Mouse (Mus musculus) cerebellum, adult (tissue): ENCODE data around the gene Kctd6.

Experiments
- ATAC-seq: cut with Nextera tagmentation; 2 replicates; pipeline ENCODE4 v1.9.2; 2017; ENCODE audit warnings: mild to moderate bottlenecking, moderate library complexity, mixed read lengths; ENCODE audit not compliant: insufficient number of reproducible peaks, low FRiP score, low TSS enrichment

The Kctd6 gene

DNA sequence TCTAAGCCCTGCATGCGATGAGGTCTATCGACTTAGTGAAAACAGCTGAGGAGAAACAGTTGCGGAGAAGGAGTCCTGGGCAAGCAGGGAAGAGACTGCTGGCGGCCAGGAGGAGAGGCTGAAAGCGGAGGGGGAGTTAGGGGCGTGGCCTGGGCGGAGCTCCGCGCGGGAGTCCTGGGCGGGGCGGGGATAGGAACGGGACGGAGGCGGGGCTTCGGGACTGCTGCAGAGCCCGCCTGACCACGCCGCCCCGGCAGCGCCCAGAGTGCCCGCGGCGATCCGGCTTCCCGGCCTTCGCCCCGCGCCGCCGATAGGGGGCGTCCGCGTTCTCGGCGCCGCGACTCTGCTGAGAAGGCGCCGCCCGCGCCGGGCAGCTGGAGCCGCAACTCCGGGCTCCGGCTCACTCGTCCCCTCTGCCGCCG, at the start of gene Kctd6:
Gene Kctd6 (plus strand): TSS at position 338 of the 422 bp plus-strand sequence.
- peak; percentile 83 for ATAC-seq

GRCm38 (mm10) chr14:8164463-8164862, 49.5 kb upstream of the Kctd6 start:
- ATAC-seq: no peak; the same call in 1 of the 2 replicates

DNA sequence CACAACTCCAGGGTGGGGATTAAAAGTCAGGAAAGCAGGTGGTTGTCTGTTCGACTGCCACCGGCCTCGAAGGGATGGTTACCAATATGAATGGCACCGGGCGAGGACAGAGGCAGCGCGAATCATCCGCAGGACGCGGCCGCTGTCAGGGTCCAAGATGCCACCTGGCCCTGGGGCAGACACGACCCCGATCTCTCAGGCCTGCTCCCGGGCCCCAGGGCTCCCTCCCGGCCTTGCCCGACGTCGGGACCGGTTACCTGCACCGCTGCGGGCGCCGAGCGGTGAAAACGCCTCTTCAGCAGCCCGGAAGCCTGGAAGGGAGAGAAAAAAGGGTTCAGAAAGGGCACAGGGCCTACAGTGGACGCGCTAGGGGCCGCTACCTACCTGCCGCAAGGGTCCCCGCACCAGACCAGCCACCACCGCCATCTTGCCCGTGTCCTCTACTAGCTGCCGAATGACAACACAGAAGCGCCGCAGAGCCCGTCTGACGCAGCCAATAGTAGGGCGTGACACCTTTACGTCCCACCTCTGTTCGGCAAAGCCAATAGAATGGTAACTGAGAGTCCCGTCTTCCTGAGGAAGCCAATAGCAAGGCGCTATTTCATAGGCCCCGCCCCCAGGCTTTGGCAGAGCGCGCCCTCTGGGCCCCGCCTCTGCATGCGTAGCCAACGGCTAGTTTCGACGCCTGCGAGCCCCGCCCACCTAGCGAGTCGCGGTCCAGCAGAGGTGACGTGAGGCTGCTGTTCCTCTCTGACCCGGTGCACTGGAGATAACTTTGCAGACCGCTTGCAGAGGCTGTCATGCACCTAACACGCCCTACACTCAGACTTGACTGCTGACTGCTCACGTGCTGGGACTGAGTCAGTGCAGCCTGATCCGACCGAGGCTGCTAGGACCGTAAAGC, 41.2 kb upstream of the Kctd6 start, which contains the start of gene Pdhb:
Gene Pdhb (minus strand): TSS at position 519 of the 904 bp plus-strand sequence.
- ATAC-seq: peak; percentile 99

- ATAC-seq: peak; percentile 18
Observed at GRCm38 (mm10) chr14:8173542-8174250, 40.2 kb upstream of the Kctd6 start.

- no peak for ATAC-seq
Observed at GRCm38 (mm10) chr14:8174634-8175033, 39.3 kb upstream of the Kctd6 start.

- ATAC-seq: no peak
Observed at GRCm38 (mm10) chr14:8176251-8176650, 37.7 kb upstream of the Kctd6 start.

GRCm38 (mm10) chr14:8180371-8181035, 33.4 kb upstream of the Kctd6 start:
- ATAC-seq: no peak

DNA sequence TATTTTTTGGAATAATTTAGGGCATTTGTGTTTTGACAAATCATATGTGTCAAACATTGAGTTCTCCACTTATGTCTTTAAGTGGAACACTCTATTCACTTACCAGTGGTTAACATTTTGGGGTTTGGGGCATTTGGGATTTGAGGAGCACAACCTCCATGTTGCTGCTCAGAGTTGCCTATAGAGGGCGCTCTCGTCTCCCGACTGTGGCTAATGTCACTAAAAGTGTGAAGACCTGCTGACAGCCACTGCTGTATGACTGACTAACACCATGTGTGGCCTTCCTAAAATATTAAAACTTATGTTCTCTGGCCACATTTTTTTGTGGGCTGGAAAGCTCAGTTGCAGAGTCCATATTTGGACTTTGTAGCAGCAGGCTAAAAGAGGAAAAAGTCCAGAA, 30.6 kb upstream of the Kctd6 start:
- ATAC-seq: no peak

- no peak for ATAC-seq
Observed at GRCm38 (mm10) chr14:8186278-8187045, 27.5 kb upstream of the Kctd6 start.

DNA sequence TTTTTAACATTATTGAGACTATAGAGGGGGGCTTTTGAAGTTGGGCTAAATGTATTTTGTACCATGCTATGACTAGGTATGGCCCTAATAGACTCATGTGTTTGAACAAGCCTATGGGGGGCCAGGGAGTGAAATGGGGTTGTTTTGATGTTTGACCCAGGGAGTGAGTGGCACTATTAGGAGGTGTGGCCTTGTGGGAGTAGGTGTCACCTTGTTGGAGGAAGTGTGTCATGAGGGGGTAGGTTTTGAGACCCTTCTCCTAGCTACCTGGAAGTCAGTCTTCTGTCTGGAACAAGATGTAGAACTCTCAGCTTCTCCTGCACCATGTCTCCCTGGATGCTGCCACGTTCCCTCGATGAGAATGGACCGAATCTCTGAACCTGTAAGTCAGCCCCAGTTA, 23.4 kb upstream of the Kctd6 start:
- ATAC-seq: no peak

- no peak for ATAC-seq
Observed at GRCm38 (mm10) chr14:8191331-8191965, 22.5 kb upstream of the Kctd6 start.

- no peak for ATAC-seq
Observed at GRCm38 (mm10) chr14:8192727-8193126, 21.2 kb upstream of the Kctd6 start.

GRCm38 (mm10) chr14:8200769-8201168, 13.2 kb upstream of the Kctd6 start:
- no peak for ATAC-seq

DNA sequence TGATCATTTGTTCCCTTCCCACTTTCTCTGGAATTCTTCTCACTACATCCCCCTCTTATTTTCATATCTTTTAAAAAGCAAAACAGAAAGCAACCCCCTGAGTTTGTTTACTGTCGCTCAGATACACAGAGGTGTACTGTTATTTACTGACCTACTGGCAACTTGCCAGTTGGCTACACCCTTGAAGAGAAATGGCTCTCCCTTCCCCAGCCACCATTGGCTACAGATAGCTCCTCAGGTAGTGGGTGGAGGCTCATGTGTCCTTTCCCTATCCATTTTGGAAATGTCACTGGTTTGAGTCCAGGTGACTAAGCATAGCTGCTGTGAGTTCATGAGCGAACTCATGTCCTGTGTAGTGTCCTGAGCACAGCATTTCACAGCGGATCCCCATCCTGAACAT, 12.2 kb upstream of the Kctd6 start:
- ATAC-seq: no peak

- ATAC-seq: no peak
Observed at GRCm38 (mm10) chr14:8206179-8206910, 7.6 kb upstream of the Kctd6 start.

DNA sequence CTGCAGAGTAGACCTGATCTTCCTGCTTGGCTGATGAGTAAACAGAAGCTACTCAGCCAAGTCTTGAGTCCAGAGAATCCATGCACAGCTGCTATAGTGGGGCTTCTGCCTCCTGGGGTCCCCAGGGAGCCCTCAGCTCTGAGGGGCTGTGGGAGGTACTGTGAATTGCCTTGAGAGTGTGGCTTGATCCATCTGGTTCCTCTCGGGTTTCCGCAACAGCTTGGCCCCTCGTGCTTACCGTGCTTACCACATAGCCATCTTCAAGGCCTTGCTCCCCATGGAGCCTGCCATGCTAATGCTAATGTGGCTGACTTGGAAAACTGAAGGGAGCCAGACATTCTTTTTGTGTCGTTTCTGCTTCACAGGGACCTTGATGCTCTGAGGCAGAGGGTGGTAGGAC, 6.8 kb upstream of the Kctd6 start:
- no peak for ATAC-seq

- no peak for ATAC-seq
Observed at GRCm38 (mm10) chr14:8207543-8207942, 6.4 kb upstream of the Kctd6 start.

DNA sequence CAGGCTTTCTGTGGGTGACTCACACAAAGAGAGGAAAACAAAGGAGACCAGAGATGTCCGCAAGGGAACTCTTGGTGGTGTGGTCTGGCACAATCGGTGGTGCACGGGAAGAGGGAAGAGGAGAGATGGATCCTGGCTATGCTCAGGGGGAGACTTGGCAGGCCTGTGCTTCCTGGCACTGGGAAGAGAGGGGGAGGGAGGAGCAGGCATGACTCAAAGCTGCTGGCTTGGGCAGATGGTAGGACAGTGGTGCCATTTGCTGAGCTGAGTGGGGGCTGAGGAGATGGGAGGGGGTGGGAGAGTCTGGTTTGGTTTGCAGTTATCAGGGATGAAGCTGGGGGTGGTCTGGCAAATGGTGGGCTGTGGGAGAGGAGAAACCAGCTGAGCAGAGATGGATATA, 5.1 kb upstream of the Kctd6 start:
- 0 out of 2 replicates have a peak, but pooled peaks have one; percentile 27 for ATAC-seq

DNA sequence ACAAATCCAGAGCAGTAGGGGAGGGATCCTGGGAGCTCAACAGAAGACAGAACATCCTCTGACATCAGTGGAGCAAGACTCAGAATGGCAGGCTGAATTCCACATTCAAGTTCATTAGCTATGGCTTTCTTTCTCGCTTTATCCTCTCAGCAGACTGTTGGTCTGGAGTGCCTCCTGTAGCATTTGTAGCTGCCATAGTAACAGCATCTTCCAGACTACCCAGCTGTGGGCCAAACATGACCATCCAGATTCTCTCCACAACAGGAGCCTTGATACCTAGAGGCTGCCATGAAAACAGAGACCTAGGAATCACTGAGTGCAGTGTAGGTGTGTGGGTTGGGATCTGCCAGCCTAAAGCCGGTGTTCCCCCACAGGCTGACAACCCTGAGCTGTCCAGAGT, 4.0 kb upstream of the Kctd6 start:
- no peak for ATAC-seq
